Comparison of ENCODE assay signal across 9 mouse cellular contexts in genomic region chr12:75557813-75558212, GRCm38 (mm10). TPM values are rescaled to one million over a fixed set of nuclear protein-coding genes. Genes with fewer than 3 reads are reported as not detected.
DNase-seq lines count a peak whose midpoint lies in the region; ATAC-seq and TF ChIP-seq lines count a peak whose summit lies in the region.
"Had no signal": no experiment of that assay in that cellular context is flagged by ENCODE, and none has a peak within 500 bp of the region (broad histone marks: within the 10 kb centered on the region; RNA-seq: fewer than 3 reads in every experiment).

No protein-coding gene starts in this region.

- no peak overlapping the region for H3K27ac ChIP-seq in kidney, adult 2 months (ENCODE audit: insufficient read depth, low read depth, low read length)
- H3K27ac ChIP-seq in kidney, embryonic 16.5 days (ENCODE audit: low read length) = no peak overlapping the region
- H3K27ac ChIP-seq in hindbrain, embryonic 14.5 days = peak overlapping the region; percentile 23; the same call in 1 of the 2 replicates
- no peak overlapping the region; the same call in 1 of the 2 replicates for H3K27ac ChIP-seq in intestine, embryonic 16.5 days (ENCODE audit: low read length)
- H3K27ac ChIP-seq: macrophage had no signal

- no peak for ATAC-seq in kidney, embryonic 16.5 days (ENCODE audit: low FRiP score, low TSS enrichment)
- ATAC-seq in hindbrain, embryonic 14.5 days (ENCODE audit: low FRiP score) = peak; percentile 66; the same call in 1 of the 2 replicates
- ATAC-seq in intestine, embryonic 16.5 days = no peak

- H3K4me2 ChIP-seq in kidney, embryonic 16.5 days (replicated peaks; ENCODE audit: low read depth, low read length) = no peak overlapping the region
- H3K4me2 ChIP-seq in hindbrain, embryonic 14.5 days (replicated peaks) = no peak overlapping the region
- no peak overlapping the region for H3K4me2 ChIP-seq in intestine, embryonic 16.5 days (ENCODE audit: low read depth, low read length)

- H3K27me3 ChIP-seq in kidney, adult 2 months (replicated peaks; ENCODE audit: control insufficient read depth, insufficient read depth, low read length) = no peaks in the 10 kb centered on the region
- H3K27me3 ChIP-seq in kidney, embryonic 16.5 days (ENCODE audit: insufficient read depth, low read length) = no peaks in the 10 kb centered on the region
- H3K27me3 ChIP-seq in hindbrain, embryonic 14.5 days (ENCODE audit: control insufficient read depth, insufficient read depth, low read length) = no peaks in the 10 kb centered on the region
- no peaks in the 10 kb centered on the region for H3K27me3 ChIP-seq in intestine, embryonic 16.5 days (replicated peaks; ENCODE audit: control insufficient read depth, insufficient read depth, low read length)

- peak; percentile 66 for DNase-seq in kidney, adult 2 months
- peak; percentile 28 for DNase-seq in 3T3-L1 (ENCODE audit: low read depth, low spot score)
- peak; percentile 96 for DNase-seq in brain, adult 2 months (ENCODE audit: low read depth, low spot score)
- no peak for DNase-seq in hindbrain, embryonic 14.5 days (ENCODE audit: low spot score)
- DNase-seq in gastrocnemius, postnatal 14 days = no peak
- DNase-seq: thymus, adult 2 months had no signal

- peaks cover 28% of the 10 kb centered on the region for H3K4me1 ChIP-seq in kidney, adult 2 months (ENCODE audit: control insufficient read depth, insufficient read depth, low read length)
- peaks cover 3% of the 10 kb centered on the region; the same call in 1 of the 2 replicates for H3K4me1 ChIP-seq in kidney, embryonic 16.5 days (ENCODE audit: insufficient read depth, low read length)
- H3K4me1 ChIP-seq in hindbrain, embryonic 14.5 days (replicated peaks; ENCODE audit: control insufficient read depth, insufficient read depth, low read length) = peaks cover 18% of the 10 kb centered on the region
- H3K4me1 ChIP-seq in intestine, embryonic 16.5 days (ENCODE audit: control insufficient read depth, insufficient read depth, low read length) = peaks cover 16% of the 10 kb centered on the region

- intact Hi-C loops in gastrocnemius, postnatal 14 days (cut with DNase I; ENCODE audit: low total_unique reads) = no loop called here

- 49% methylated on average over 2 of the region's 2 CpGs for whole genome bisulfite sequencing in kidney, adult 2 months
- 74% methylated on average over 2 of the region's 2 CpGs for WGBS in kidney, embryonic 16.5 days
- WGBS in hindbrain, embryonic 14.5 days = 55% methylated on average over 2 of the region's 2 CpGs
- WGBS in intestine, embryonic 16.5 days = 73% methylated on average over 2 of the region's 2 CpGs

- no peak for TF ChIP-seq POLR2A in kidney, adult 2 months (IDR thresholded peaks at IDR 0.05; ENCODE audit: low read depth, low read length)

- no peak overlapping the region for H3K9ac ChIP-seq in kidney, embryonic 16.5 days (replicated peaks; ENCODE audit: low read length)
- H3K9ac ChIP-seq in hindbrain, embryonic 14.5 days = no peak overlapping the region
- H3K9ac ChIP-seq in intestine, embryonic 16.5 days (ENCODE audit: low read depth, low read length) = no peak overlapping the region

- H3K4me3 ChIP-seq in kidney, adult 2 months (ENCODE audit: insufficient read depth, low read depth, low read length) = no peak overlapping the region
- H3K4me3 ChIP-seq in kidney, embryonic 16.5 days (ENCODE audit: low read length) = no peak overlapping the region
- no peak overlapping the region for H3K4me3 ChIP-seq in hindbrain, embryonic 14.5 days (replicated peaks; ENCODE audit: low read length)
- H3K4me3 ChIP-seq in intestine, embryonic 16.5 days (ENCODE audit: low read length) = no peak overlapping the region

- no peak for TF ChIP-seq CTCF in kidney, adult 2 months (conservative IDR thresholded peaks at IDR 0.05; ENCODE audit: insufficient read depth, insufficient read length, low read depth, low read length)

- H3K36me3 ChIP-seq in kidney, adult 2 months (ENCODE audit: control insufficient read depth, insufficient read depth, low read length) = no peaks in the 10 kb centered on the region
- no peaks in the 10 kb centered on the region for H3K36me3 ChIP-seq in kidney, embryonic 16.5 days (ENCODE audit: insufficient read depth, low read length)
- H3K36me3 ChIP-seq in hindbrain, embryonic 14.5 days (replicated peaks; ENCODE audit: control insufficient read depth, insufficient read depth) = no peaks in the 10 kb centered on the region
- no peaks in the 10 kb centered on the region for H3K36me3 ChIP-seq in intestine, embryonic 16.5 days (ENCODE audit: control insufficient read depth, insufficient read depth, low read length)

- H3K9me3 ChIP-seq in kidney, embryonic 16.5 days (ENCODE audit: low read length) = no peaks in the 10 kb centered on the region
- no peaks in the 10 kb centered on the region for H3K9me3 ChIP-seq in hindbrain, embryonic 14.5 days (ENCODE audit: control insufficient read depth, low read length)
- no peaks in the 10 kb centered on the region for H3K9me3 ChIP-seq in intestine, embryonic 16.5 days (ENCODE audit: control insufficient read depth, low read length)

RNA-seq across cellular contexts. Expression of gene Ppp2r5e, which starts 38.2 kb away (rescaled TPM):
- 17.1 and 17.3 TPM in 2 replicates for polyA plus RNA-seq in kidney, adult 2 months (2012; rRNA removed)
- 10.1 and 11.8 TPM in 2 replicates for polyA plus RNA-seq in kidney, embryonic 16.5 days (2015; fragmentation: Nextera tagmentation; extraction: Ambion mirVana)
- 25.6 and 27.1 TPM in 2 replicates for polyA plus RNA-seq in hindbrain, embryonic 14.5 days (2014; fragmentation: Nextera tagmentation; extraction: Ambion mirVana)
- polyA plus RNA-seq in intestine, embryonic 16.5 days (2015; fragmentation: Nextera tagmentation; extraction: Ambion mirVana) = 6.3 and 7.4 TPM in 2 replicates
- 10 to 100 TPM; 24.2 to 26.9 TPM for total RNA-seq in gastrocnemius, postnatal 14 days (2021)

Comparison
In these comparisons a context has a peak if more than half of its experiments do, and no peak if none do; other contexts are left out.
1. DNase-seq: peak in kidney, adult 2 months (single experiment), 3T3-L1 (single experiment) and brain, adult 2 months (single experiment); none in hindbrain, embryonic 14.5 days (single experiment) and gastrocnemius, postnatal 14 days (single experiment).